Mouse (Mus musculus) T-cell, adult 66 days (primary cell): ENCODE results near the gene Nupl2. TPM values are rescaled to one million over a fixed set of nuclear protein-coding genes. Genes with fewer than 3 reads are reported as not detected.

Source experiments
- total RNA-seq, 2 experiments: library from RNA; stranded (reverse); gene quantifications; 3 replicates in 1 of 2; 4 replicates in 1 of 2; pipeline ENCODE4 v1.2.4; 2023

The Nupl2 gene
- total RNA-seq: 1 to 10 TPM; 5.9 to 9.2 TPM

DNA sequence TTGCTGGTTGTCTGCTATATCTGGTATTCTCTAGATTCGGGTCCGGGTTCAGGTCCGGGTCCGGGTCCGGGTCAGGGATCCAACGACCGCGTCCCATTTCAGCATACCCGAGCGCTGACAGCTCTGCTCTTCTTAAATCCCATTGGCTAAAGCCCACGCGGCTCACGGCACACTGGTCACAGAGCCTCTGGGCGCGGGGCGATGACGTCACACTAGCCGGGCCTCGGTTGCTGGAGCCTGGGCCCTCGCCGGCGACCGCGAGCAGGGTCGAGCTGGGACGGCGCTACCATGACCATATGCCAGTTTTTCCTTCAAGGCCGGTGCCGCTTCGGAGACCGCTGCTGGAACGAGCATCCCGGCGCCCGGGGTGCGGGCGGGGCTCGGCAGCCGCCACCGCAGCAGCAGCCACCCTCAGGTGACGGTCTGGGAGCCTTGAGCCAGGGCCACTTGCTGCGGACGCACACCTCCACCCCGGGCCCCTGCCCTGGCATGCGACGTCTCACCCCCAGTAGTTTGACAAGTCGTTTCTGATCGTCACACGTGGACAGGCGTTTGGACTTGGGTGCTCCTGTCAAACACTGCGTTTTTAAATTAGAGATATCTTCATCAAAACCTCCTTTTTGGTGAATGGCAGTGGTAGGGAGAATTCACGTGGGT is at the start of gene Nupl2:
Gene Nupl2 (plus strand): TSS at position 175 of the 657 bp plus-strand sequence.

Other genes with a start within 250 kb of the Nupl2 start
- 10 to 100 TPM; 19.1 to 23.5 TPM for gene Fam126a, start 134.3 kb upstream of the Nupl2 start, total RNA-seq
- 10 to 100 TPM; 16.3 to 17.6 TPM for gene Klhl7, start 64.4 kb upstream of the Nupl2 start, total RNA-seq
- gene Kcnh2, start 186.6 kb downstream of the Nupl2 start, total RNA-seq: 1 to 10 TPM; 5.3 to 6.7 TPM
- not detected for gene Nos3, start 199.8 kb downstream of the Nupl2 start, total RNA-seq
- under 1 TPM; 0.18 to 0.50 TPM for gene Atg9b, start 227.2 kb downstream of the Nupl2 start, total RNA-seq
- gene Abcb8, start 228.7 kb downstream of the Nupl2 start, total RNA-seq: 10 to 100 TPM; 20.7 to 25.5 TPM
- under 1 TPM in 1 of 2 experiments, not detected in 1; 0.62 TPM for gene Asic3, start 248.4 kb downstream of the Nupl2 start, total RNA-seq